Mouse (Mus musculus) hindbrain, embryonic 13.5 days (tissue): ENCODE data around the gene Bdkrb2. TPM values are rescaled to one million over a fixed set of nuclear protein-coding genes. Genes with fewer than 3 reads are reported as not detected.
A peak's percentile ranks its signal among the peaks of the same experiment; 100 is the strongest.

ENCODE experiments used
- ATAC-seq: fragments of 200-750 bp; cut with Nextera tagmentation; 2 replicates; pipeline ENCODE4 v1.8.0; 2017; ENCODE audit warnings: moderate TSS enrichment; ENCODE audit not compliant: low FRiP score
- H3K27ac ChIP-seq: fragments of 300-500 bp; sonication (generic); 2 replicates; pipeline ENCODE4 v1.5.1; 2015; ENCODE audit warnings: inconsistent platforms, mild to moderate bottlenecking, moderate library complexity
- H3K27me3 ChIP-seq: fragments of 300-500 bp; sonication (generic); 2 replicates; pipeline ENCODE4 v1.6.1; 2015; ENCODE audit warnings: mild to moderate bottlenecking, inconsistent platforms
- H3K36me3 ChIP-seq: fragments of 300-500 bp; sonication (generic); 2 replicates; pipeline ENCODE4 v1.6.1; 2015; ENCODE audit warnings: mild to moderate bottlenecking, inconsistent platforms
- H3K4me1 ChIP-seq: fragments of 300-500 bp; sonication (generic); replicated peaks from 2 replicates; pipeline ENCODE4 v1.6.1; 2015; ENCODE audit warnings: inconsistent platforms
- H3K4me2 ChIP-seq: fragments of 300-500 bp; sonication (generic); 2 replicates; pipeline ENCODE4 v1.6.1; 2015; ENCODE audit warnings: inconsistent platforms, mild to moderate bottlenecking, moderate library complexity
- H3K4me3 ChIP-seq: fragments of 300-500 bp; sonication (generic); 2 replicates; pipeline ENCODE4 v1.5.1; 2015; ENCODE audit warnings: mild to moderate bottlenecking, inconsistent platforms
- H3K9ac ChIP-seq: fragments of 300-500 bp; sonication (generic); 2 replicates; pipeline ENCODE4 v1.6.1; 2015; ENCODE audit warnings: mild to moderate bottlenecking, inconsistent platforms
- H3K9me3 ChIP-seq: fragments of 300-500 bp; sonication (generic); 2 replicates; pipeline ENCODE4 v1.6.1; 2016; ENCODE audit warnings: inconsistent platforms
- WGBS: fragments of 180-500 bp; shearing (Covaris S2); methylation state at CpG from one replicate; pipeline ENCODE4 v1.1.7; 2015; 5-methylcytosine and 5-hydroxymethylcytosine counted together
- polyA plus RNA-seq: library from polyadenylated mRNA; unstranded; fragments of >200 nt; fragmentation: Nextera tagmentation; extraction: Ambion mirVana; gene quantifications from 2 replicates; pipeline ENCODE4 v1.2.1, GENCODE M21; 2015

Bdkrb2 gene
- polyA plus RNA-seq, 1 experiment from 2014 or later: 1.6 TPM

GRCm38 (mm10) chr12:105548881-105549280 lies 14.1 kb upstream of the Bdkrb2 start:
- Histone ChIP-seq H3K4me1 (peaks cover 27% of the 10 kb centered on the region), H3K27ac (no peak overlapping the region), H3K4me2 (no peak overlapping the region), H3K4me3 (no peak overlapping the region), H3K9me3 (no peaks in the 10 kb centered on the region), H3K36me3 (no peaks in the 10 kb centered on the region), H3K27me3 (peaks cover 36% of the 10 kb centered on the region), H3K9ac (no peak overlapping the region)
- WGBS: 77% methylated on average over 6 of the region's 6 CpGs
- ATAC-seq: no peak

DNA sequence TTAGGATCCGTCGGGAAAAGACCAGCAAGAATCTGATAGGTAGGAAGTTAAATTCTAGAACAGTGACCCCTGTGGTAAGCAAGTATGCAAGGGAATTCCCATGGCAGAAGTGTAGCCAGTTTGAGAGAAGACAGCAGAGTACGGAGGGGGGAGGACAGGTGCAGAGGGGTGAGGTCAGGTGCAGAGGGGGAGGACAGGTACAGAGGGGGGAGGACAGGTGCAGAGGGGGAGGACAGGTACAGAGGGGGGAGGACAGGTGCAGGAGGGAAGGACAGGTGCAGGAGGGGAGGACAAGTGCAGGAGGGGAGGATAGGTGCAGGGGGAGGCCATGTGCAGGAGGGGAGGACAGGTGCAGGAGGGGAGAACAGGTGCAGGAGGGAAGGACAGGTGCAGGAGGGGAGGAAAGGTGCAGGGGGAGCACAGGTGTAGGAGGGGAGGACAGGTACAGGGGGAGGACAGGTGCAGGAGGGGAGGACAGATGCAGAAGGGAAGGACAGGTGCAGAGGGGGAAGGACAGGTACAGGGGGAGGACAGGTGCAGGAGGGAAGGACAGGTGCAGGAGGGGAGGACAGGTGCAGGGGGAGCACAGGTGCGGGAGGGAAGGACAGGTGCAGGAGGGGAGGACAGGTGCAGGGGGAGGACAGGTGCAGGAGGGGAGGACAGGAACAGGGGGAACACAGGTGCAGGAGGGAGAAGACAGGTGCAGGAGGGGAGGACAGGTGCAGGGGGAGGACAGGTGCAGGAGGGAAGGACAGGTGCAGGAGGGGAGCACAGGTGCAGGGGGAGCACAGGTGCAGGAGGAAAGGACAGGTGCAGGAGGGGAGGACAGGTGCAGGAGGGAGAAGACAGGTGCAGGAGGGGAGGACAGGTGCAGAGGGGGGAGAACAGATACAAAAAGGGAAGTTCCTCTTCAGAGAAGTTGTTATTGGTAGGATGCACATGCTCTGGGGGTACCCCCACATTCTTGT lies 12.9 kb upstream of the Bdkrb2 start:
- Histone ChIP-seq H3K27ac (no peak overlapping the region), H3K9me3 (no peaks in the 10 kb centered on the region), H3K4me2 (no peak overlapping the region), H3K9ac (no peak overlapping the region), H3K27me3 (peaks cover 26% of the 10 kb centered on the region), H3K4me3 (no peak overlapping the region), H3K4me1 (peaks cover 32% of the 10 kb centered on the region), H3K36me3 (no peaks in the 10 kb centered on the region)
- WGBS: 83% methylated on average over 4 of the region's 4 CpGs
- no peak for ATAC-seq

DNA sequence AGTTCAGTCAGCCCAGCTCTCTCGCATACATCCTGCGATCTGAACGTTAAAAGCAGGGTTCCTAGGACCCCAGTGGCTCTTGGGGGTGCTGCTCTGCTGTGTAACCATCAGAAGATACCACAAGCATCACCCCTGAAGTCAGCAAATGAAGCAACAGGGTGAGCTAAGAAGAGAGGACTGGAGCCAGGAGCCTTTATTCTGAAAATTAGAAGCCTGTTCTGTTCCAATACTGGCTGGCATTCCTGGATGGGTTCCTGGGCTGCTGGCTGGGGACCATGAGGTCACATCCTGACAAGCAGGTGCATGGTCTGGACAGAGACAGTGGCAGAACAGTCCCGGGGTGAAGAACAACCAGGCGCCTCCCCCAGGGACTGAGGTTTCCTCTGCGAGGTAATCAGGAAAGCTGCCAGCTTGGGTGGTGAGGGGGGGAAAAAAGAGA lies 11.5 kb upstream of the Bdkrb2 start:
- no peak for ATAC-seq
- 68% methylated on average over 6 of the region's 6 CpGs for WGBS
- Histone ChIP-seq H3K4me2 (no peak overlapping the region), H3K4me3 (no peak overlapping the region), H3K27ac (no peak overlapping the region; the same call in 1 of the 2 replicates), H3K4me1 (peaks cover 21% of the 10 kb centered on the region), H3K9me3 (no peaks in the 10 kb centered on the region), H3K27me3 (peaks cover 26% of the 10 kb centered on the region), H3K9ac (no peak overlapping the region), H3K36me3 (no peaks in the 10 kb centered on the region)

DNA sequence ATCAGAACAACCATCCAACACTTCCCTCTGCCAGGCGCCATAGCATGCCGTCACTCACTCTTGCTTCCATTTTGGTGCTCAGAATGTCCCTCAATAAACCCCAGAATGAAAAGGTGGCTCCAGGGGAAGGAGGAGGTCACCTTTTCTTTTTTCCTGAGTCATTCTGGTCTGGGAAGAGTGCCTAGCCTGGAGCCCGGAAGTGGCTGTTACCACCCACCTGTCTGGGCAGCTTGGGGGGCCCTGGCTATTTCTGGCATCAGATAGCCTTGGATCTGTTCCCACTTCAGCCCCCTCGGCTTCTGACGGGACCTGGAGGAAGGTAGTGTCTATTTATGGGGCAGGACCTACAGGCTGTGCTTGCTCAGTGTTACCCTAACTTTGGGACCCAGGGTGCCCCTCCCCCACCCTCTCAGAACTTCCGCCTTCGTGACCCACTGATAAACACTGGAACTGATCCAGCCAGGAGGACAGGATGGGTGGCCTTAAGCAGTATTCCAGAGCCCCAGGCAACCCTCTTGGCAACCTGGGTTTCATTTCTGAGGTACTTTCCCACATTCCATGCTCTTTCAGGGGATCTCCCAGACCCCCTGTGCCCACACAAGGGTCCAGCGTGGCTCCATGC lies 8.8 kb upstream of the Bdkrb2 start:
- peaks cover 11% of the 10 kb centered on the region for H3K4me1 ChIP-seq
- no peak overlapping the region for H3K9ac ChIP-seq
- WGBS: 81% methylated on average over 8 of the region's 8 CpGs
- ATAC-seq: no peak
- no peak overlapping the region for H3K4me3 ChIP-seq
- H3K36me3 ChIP-seq: no peaks in the 10 kb centered on the region
- peaks cover 2% of the 10 kb centered on the region; the same call in 1 of the 2 replicates for H3K27me3 ChIP-seq
- no peak overlapping the region for H3K4me2 ChIP-seq
- no peak overlapping the region for H3K27ac ChIP-seq
- H3K9me3 ChIP-seq: no peaks in the 10 kb centered on the region

GRCm38 (mm10) chr12:105555172-105555571 lies 7.9 kb upstream of the Bdkrb2 start:
- 79% methylated on average over 5 of the region's 5 CpGs for WGBS
- H3K4me2 ChIP-seq: no peak overlapping the region
- ATAC-seq: no peak
- no peak overlapping the region for H3K27ac ChIP-seq
- no peaks in the 10 kb centered on the region for H3K36me3 ChIP-seq
- H3K27me3 ChIP-seq: no peaks in the 10 kb centered on the region
- H3K4me3 ChIP-seq: no peak overlapping the region
- no peak overlapping the region for H3K9ac ChIP-seq
- peaks cover 11% of the 10 kb centered on the region for H3K4me1 ChIP-seq
- H3K9me3 ChIP-seq: no peaks in the 10 kb centered on the region

DNA sequence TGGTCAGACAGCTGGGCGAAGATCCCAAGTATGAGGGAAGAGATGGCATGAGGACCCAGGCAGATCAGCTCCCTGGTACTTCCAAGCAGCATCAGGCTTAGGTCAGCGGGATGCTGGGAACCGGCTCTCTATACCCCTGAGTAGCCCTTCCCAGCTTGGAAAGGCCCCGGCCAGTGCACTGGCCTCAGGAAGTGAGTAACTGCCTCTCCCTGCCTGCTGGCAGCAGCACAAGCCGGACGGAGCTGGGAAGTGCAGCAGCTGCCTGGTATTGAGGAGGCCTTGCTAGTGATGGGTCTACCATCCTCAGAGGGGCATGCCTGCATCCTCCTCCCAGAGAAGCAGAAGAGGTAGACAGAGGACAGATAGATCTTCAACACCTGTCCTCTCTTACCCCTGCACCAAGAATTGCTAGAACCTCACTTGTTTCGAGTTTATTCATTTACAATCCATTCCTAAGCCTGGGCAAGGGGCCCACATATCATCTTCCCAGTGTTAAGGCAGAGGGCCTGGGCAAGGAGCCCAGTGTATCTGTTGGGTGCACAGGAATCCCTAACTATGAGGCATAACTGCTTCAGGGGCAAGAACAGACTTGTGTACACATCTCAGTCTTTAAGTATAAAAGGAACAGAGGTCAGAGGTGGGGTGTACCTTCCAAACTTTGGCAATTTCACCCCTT lies 5.6 kb upstream of the Bdkrb2 start:
- 77% methylated on average over 7 of the region's 7 CpGs for WGBS
- ATAC-seq: no peak

GRCm38 (mm10) chr12:105561007-105561534 lies 2.0 kb upstream of the Bdkrb2 start:
- H3K27ac ChIP-seq: no peak overlapping the region
- WGBS: 60% methylated on average over 8 of the region's 8 CpGs
- H3K4me1 ChIP-seq: peaks cover 24% of the 10 kb centered on the region
- peaks cover 54% of the 10 kb centered on the region for H3K27me3 ChIP-seq
- ATAC-seq: no peak
- no peak overlapping the region for H3K9ac ChIP-seq
- H3K4me3 ChIP-seq: no peak overlapping the region
- H3K4me2 ChIP-seq: no peak overlapping the region
- no peaks in the 10 kb centered on the region for H3K36me3 ChIP-seq
- H3K9me3 ChIP-seq: no peaks in the 10 kb centered on the region

More for the DNA sequence above, 5.6 kb upstream of the Bdkrb2 start:
- Histone ChIP-seq H3K36me3 (no peaks in the 10 kb centered on the region), H3K4me2 (no peak overlapping the region), H3K4me1 (peaks cover 9% of the 10 kb centered on the region), H3K4me3 (no peak overlapping the region), H3K9me3 (no peaks in the 10 kb centered on the region), H3K9ac (no peak overlapping the region), H3K27ac (no peak overlapping the region), H3K27me3 (peaks cover 20% of the 10 kb centered on the region)

DNA sequence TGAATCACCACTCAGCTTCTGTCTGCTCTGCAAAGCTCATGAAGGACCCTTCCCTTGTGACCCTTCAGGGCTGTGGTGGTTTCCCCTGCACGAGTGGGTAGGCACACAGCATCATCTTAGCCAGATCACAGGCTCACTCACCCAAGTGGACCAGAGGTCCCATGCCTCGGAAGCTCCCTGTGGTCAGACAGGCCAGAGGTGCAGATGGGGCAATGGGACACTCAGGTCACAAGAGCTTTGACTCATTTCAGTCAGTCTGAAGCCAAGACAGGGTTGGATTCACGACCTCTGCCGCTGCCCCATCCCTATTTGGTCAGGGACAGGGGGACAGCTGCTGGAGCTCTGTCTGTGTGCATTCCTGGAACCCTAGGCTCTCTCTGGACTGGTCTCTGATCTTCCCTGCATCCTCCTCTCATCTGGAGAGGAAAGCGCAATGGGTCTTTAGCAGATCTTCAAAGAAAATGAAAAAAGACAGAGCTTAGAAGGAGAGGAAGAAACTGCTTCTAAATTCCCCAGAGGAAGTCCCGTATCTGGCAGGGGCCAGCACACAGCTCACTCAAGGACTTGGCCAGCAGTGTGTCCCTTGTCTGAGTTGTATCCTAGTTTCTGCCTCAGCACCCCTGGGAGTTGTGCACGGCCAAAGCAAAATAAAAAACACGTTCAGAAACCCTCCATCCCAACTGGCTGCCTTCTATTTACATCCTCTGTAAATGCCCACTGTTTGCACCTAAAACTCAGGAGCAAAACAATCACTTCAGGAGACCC lies 788 bp upstream of the Bdkrb2 start:
- no peak for ATAC-seq
- Histone ChIP-seq H3K9me3 (peaks cover 6% of the 10 kb centered on the region; the same call in 1 of the 2 replicates), H3K36me3 (no peaks in the 10 kb centered on the region), H3K27me3 (peaks cover 54% of the 10 kb centered on the region), H3K4me2 (peak overlapping the region; percentile 69), H3K9ac (peak overlapping the region; percentile 60), H3K4me3 (peak overlapping the region; percentile 38), H3K4me1 (peaks cover 24% of the 10 kb centered on the region), H3K27ac (no peak overlapping the region)
- WGBS: 36% methylated on average over 8 of the region's 8 CpGs

DNA sequence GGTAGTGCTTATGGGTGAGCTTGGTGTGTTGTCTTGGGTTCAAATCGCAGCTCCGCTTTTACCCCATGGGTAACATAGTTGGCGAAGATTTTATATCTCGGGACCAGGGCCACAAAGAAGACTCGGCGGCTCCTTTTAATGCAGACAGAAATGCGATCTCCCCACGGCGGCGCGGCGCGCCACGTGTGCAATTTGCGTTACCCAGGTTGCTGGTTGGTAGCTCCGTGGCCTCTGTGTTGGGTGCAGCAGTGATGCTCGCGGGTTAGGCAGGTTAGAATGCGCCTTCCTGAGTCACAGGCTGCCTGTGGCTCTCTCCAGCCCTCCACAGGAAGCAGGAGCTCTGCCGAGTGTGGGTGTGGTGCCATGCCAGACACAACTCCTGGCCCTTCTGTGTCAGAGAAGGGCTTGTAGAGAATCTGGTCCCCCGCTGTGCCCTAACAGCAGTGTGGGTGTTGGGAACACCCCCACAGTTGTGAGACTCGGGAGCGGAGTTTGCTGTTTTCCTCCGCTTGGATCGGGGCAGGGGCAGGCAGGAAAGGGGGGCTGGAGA lies 775 bp downstream of the Bdkrb2 start:
- Histone ChIP-seq H3K27me3 (peaks cover 54% of the 10 kb centered on the region), H3K4me1 (peaks cover 24% of the 10 kb centered on the region), H3K9me3 (peaks cover 7% of the 10 kb centered on the region; the same call in 1 of the 2 replicates), H3K27ac (no peak overlapping the region), H3K9ac (peak overlapping the region; percentile 51), H3K4me2 (peak overlapping the region; percentile 69), H3K4me3 (peak overlapping the region; percentile 38), H3K36me3 (no peaks in the 10 kb centered on the region)
- WGBS: 10% methylated on average over 25 of the region's 25 CpGs
- ATAC-seq: no peak

DNA sequence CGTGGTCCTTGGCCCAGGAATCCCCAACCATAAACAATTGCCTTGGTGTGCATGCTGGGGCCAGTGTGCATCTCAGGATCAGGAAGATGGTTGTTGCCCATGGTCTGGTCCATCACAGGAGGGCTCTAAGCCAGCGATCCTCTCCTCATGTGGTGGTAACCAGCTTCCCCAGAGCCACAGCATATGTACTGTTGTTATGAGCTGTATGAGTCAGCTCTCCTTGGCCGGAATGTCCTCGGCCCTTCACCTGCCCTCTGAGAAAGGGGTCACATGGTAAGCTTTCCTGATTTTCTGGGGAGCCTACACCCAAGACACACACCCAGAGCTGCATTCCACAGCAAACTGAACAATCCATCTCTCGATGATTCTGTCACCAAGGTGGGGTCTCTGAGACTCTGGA lies 2.2 kb downstream of the Bdkrb2 start:
- Histone ChIP-seq H3K4me2 (no peak overlapping the region), H3K27ac (no peak overlapping the region), H3K4me1 (peaks cover 24% of the 10 kb centered on the region), H3K9ac (no peak overlapping the region), H3K36me3 (no peaks in the 10 kb centered on the region), H3K4me3 (no peak overlapping the region), H3K27me3 (peaks cover 54% of the 10 kb centered on the region), H3K9me3 (peaks cover 7% of the 10 kb centered on the region; the same call in 1 of the 2 replicates)
- 84% methylated on average over 5 of the region's 5 CpGs for WGBS
- no peak for ATAC-seq

DNA sequence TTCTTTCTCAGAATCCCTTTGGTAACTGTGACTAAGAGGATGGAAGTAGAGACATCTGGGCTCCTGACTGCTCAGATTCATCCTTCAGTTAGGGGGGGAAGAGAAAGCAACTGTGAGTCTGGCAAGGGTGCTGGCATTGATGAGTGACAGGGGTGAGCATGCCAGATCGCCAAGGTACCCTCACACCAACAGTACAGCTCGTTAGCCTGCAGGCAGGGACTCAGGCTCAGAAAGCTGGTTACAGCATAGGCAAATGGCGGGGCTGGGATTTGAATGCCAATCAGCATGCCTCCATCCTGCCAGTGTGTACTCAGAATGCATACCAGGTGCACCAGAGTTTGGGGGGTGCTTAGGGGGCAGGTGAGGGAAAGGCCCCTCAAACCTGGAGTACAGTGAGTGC lies 8.8 kb downstream of the Bdkrb2 start:
- Histone ChIP-seq H3K27ac (no peak overlapping the region), H3K4me3 (no peak overlapping the region), H3K9me3 (peaks cover 5% of the 10 kb centered on the region; the same call in 1 of the 2 replicates), H3K27me3 (no peaks in the 10 kb centered on the region), H3K4me2 (no peak overlapping the region), H3K36me3 (no peaks in the 10 kb centered on the region), H3K4me1 (no peaks in the 10 kb centered on the region), H3K9ac (no peak overlapping the region)
- 69% methylated on average over 3 of the region's 3 CpGs for WGBS
- ATAC-seq: no peak
